Mouse (Mus musculus) E14TG2a.4 (cell line): ENCODE measurements around the gene Mrps10.

ENCODE experiments used
- CTCF ChIP-seq: conservative IDR thresholded peaks from 2 replicates; pipeline ENCODE4 v1.5.1; 2014; ENCODE audit warnings: low read length
- POU5F1 ChIP-seq: IDR thresholded peaks from 2 replicates; pipeline ENCODE4 v1.6.1; 2014; ENCODE audit warnings: low read length, borderline replicate concordance

DNA sequence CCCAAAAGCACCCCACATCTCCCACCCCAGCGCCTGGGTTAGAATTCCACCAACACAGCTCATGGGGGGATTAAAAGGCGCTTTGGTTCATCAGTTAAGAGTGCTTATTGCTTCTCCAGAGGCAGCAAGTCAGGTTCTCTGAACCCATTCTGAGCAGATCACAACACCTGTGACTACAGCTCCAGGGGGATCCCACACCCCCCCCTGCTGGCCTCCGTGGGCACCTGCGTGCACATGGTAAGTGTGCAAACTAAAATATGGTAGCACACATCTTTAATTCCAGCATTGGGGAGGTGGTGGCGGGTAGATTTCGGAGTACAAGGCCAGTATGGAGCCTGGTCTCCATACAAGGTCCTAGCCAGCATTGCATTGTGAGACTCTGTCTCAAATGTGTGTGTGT, 58.6 kb downstream of the Mrps10 start:
- TF ChIP-seq CTCF, result no peak
- no peak for TF ChIP-seq POU5F1
